Mouse (Mus musculus): ENCODE measurements around the gene Ppp1r16b. TPM values are rescaled to one million over a fixed set of nuclear protein-coding genes. Genes with fewer than 3 reads are reported as not detected.

Gene Ppp1r16b
- 6.1 and 7.8 TPM in 2 replicates for polyA plus RNA-seq (2012; rRNA removed)

GRCm38 (mm10) chr2:158665098-158665497, at the start of gene Ppp1r16b:
TSS of gene Ppp1r16b (plus strand) at chr2:158665398.

GRCm38 (mm10) chr2:158624718-158625222, 40.4 kb upstream of the Ppp1r16b start, which contains the start of gene Actr5:
TSS of gene Actr5 (plus strand) at chr2:158624888.

DNA sequence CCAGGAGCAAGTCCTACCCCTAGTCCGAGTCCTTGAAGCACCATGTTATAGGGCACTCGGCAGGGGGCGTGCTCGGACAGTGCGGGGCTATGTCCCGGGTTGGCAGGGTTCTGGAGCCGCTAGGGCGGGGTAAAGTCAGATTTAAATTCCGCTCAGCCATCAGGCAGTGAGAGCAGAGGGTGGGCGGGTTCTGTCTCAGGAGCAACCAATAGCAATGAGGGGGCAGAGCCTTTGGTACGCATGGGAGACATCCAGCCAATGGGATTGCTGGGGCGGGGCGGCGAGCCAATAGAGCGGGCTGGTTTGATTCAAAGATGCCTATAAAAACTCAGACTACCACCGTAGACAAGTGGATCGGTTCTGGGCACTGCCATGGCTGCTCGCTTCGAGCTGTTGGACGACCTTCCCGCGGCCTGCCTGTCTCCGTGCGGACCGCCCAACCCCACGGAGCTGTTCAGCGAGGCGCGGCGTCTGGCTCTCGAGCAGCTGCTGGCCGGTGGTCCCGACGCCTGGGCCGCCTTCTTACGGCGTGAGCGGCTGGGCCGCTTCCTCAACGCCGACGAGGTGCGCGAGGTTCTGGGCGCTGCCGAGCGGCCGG, 102.6 kb downstream of the Ppp1r16b start, which contains the start of gene Fam83d:
TSS of gene Fam83d (plus strand) at position 352 of the 598 bp plus-strand sequence.

GRCm38 (mm10) chr2:158794494-158795004, 129.4 kb downstream of the Ppp1r16b start, which contains the start of gene Dhx35:
TSS of gene Dhx35 (plus strand) at chr2:158794807.

Other genes with a start within 250 kb of the Ppp1r16b start
- gene Adig, start 162.8 kb upstream of the Ppp1r16b start, polyA plus RNA-seq (2012; rRNA removed) = 17.3 and 17.9 TPM in 2 replicates
- gene Arhgap40, start 152.6 kb upstream of the Ppp1r16b start, polyA plus RNA-seq (2012; rRNA removed) = 2.3 and 2.7 TPM in 2 replicates
- gene Slc32a1, start 54.6 kb upstream of the Ppp1r16b start, polyA plus RNA-seq (2012; rRNA removed) = not detected in 2 replicates
- gene Actr5, start 40.5 kb upstream of the Ppp1r16b start, polyA plus RNA-seq (2012; rRNA removed) = 11.6 and 14.3 TPM in 2 replicates
- 28.5 and 44.9 TPM in 2 replicates for gene Fam83d, start 102.7 kb downstream of the Ppp1r16b start, polyA plus RNA-seq (2012; rRNA removed)
- 25.3 and 27.5 TPM in 2 replicates for gene Dhx35, start 129.4 kb downstream of the Ppp1r16b start, polyA plus RNA-seq (2012; rRNA removed)

All from ovary, adult 2 months (tissue).